Mouse (Mus musculus) liver, adult 2 months (tissue): ENCODE measurements at regions not wholly inside any gene's neighbourhood (a gene's known extent, or its start where the extent isn't known, plus 50 kb on each side); places are given as distances from the start of the nearest gene placed in this dataset.

ENCODE experiments used
- CTCF ChIP-seq: fragments of 200-500 bp; IDR thresholded peaks from 2 replicates; pipeline ENCODE4 v1.5.1; 2011; ENCODE audit warnings: low read depth, low read length, control low read depth
- POLR2A ChIP-seq: fragments of 200-500 bp; IDR thresholded peaks from 2 replicates; pipeline ENCODE4 v1.6.1; 2011; ENCODE audit warnings: low read length, control low read depth; ENCODE audit not compliant: insufficient read depth; ENCODE audit errors: extremely low read depth

- TF ChIP-seq CTCF (no peak), POLR2A (no peak)
These were observed 53.6 kb upstream of the Mvb12b start for GRCm38 (mm10) chr2:33941316-33941715.
